Mouse (Mus musculus): Measurements from ENCODE around the gene Phgdh.

DNA sequence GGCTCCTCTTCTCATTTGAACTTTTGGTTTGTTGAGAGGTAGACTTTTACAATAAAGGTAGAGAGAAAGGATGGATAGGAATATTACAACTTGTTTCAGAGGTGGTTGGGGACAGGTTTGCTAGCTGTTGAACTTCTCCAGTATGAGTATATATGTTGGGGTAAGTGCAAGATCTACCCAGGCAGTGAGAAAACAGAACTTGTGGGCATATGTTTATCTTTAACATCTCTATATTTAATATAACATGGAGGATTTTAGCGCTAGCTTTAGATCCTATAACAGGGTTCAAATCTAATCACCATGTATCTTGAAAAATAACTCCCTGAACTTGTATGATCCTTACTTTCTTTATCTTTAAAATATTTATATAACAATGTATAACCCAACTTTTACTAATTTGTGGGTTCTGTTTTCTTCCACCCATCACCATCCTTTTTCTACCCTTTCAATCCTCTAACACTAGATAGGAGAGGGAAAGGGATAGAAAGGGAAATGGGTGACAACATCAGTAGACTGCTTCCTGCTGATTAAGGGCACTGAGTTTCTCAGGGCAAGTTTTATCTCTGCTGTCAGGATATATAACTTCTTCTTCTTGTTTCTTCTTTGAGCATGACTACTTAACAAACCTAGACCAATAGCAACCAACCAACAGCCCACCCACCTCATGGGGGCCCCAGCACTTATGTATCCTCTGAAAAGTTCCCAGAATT lies 40.2 kb downstream of the Phgdh start:
- TF ChIP-seq POLR2A (IDR thresholded peaks at IDR 0.05; ENCODE audit: insufficient read depth, low read length) = no peak
- TF ChIP-seq CTCF (IDR thresholded peaks at IDR 0.05; ENCODE audit: low read depth, low read length) = no peak
- TF ChIP-seq EP300 (IDR thresholded peaks at IDR 0.05; ENCODE audit: insufficient read depth, low read depth, low read length) = no peak

All from ES-Bruce4 (cell line).